17 mouse cellular contexts compared by ENCODE assay signal in genomic region chr16:82460872-82461271, GRCm38 (mm10).
"Had no signal": no experiment of that assay in that cellular context is flagged by ENCODE, and none has a peak within 500 bp of the region (broad histone marks: within the 10 kb centered on the region; RNA-seq: fewer than 3 reads in every experiment).

No protein-coding gene starts in this region.

- H3K4me1 ChIP-seq: intestine, embryonic 15.5 days; kidney, embryonic 15.5 days; liver, embryonic 13.5 days; neural tube, embryonic 15.5 days had no signal

- H3K9ac ChIP-seq: intestine, embryonic 15.5 days; kidney, embryonic 15.5 days; liver, embryonic 13.5 days; neural tube, embryonic 15.5 days had no signal

- H3K27ac ChIP-seq: intestine, embryonic 15.5 days; kidney, embryonic 15.5 days; left cerebral cortex, adult 2 months; liver, embryonic 13.5 days; neural tube, embryonic 15.5 days had no signal

- H3K4me2 ChIP-seq: intestine, embryonic 15.5 days; kidney, embryonic 15.5 days; liver, embryonic 13.5 days; neural tube, embryonic 15.5 days had no signal

- H3K27me3 ChIP-seq: intestine, embryonic 15.5 days; kidney, embryonic 15.5 days; liver, embryonic 13.5 days; neural tube, embryonic 15.5 days had no signal

- DNase-seq: kidney, adult 11 months; kidney, adult 8-10 months; kidney, postnatal 10 days; kidney, postnatal 36 days; layer of hippocampus, postnatal 36 days; liver, embryonic 13.5 days; lung, adult 2 months; lung, postnatal 14 days; lung, postnatal 4 days; thymus, adult 2 months; thymus, postnatal 14 days; thymus, postnatal 4 days had no signal

- H3K36me3 ChIP-seq: intestine, embryonic 15.5 days; kidney, embryonic 15.5 days; liver, embryonic 13.5 days; neural tube, embryonic 15.5 days had no signal

- H3K4me3 ChIP-seq: intestine, embryonic 15.5 days; kidney, embryonic 15.5 days; left cerebral cortex, adult 2 months; liver, embryonic 13.5 days; myocyte; neural tube, embryonic 15.5 days had no signal

- ATAC-seq: intestine, embryonic 15.5 days had no signal

- H3K9me3 ChIP-seq: intestine, embryonic 15.5 days; kidney, embryonic 15.5 days; liver, embryonic 13.5 days; neural tube, embryonic 15.5 days had no signal
